Mouse (Mus musculus): ENCODE data around the gene Mthfd2.

The Mthfd2 gene

GRCm38 (mm10) chr6:83268144-83269010 lies 57.3 kb downstream of the Mthfd2 start:
- peak; percentile 68 for DNase-seq (ENCODE audit: low read depth, low spot score)

GRCm38 (mm10) chr6:83267616-83268015 lies 58.1 kb downstream of the Mthfd2 start:
- no peak for DNase-seq (ENCODE audit: low read depth, low spot score)

GRCm38 (mm10) chr6:83265653-83266052 lies 60.1 kb downstream of the Mthfd2 start:
- DNase-seq (ENCODE audit: low read depth, low spot score): no peak

GRCm38 (mm10) chr6:83265253-83265652 lies 60.5 kb downstream of the Mthfd2 start:
- DNase-seq (ENCODE audit: low read depth, low spot score): peak; percentile 37

- DNase-seq (ENCODE audit: low read depth, low spot score): no peak
Observed at GRCm38 (mm10) chr6:83264516-83264915, 61.2 kb downstream of the Mthfd2 start.

Data from mesoderm, embryonic 11.5 days (tissue).